Mouse (Mus musculus) frontal cortex, postnatal 36 days (tissue): ENCODE measurements around the gene Phf10.
A peak's percentile ranks its signal among the peaks of the same experiment; 100 is the strongest.
"Not testable (repeated sequence)": the region's sequence is repeated elsewhere in the genome, so short reads cannot be mapped to it uniquely, and the experiment has no call there.

ENCODE experiments used
- DNase-seq, 2 experiments: peaks; one replicate each; pipeline ENCODE4 v3.0.0; 2022; ENCODE audit warnings: low spot score in 2 of 2

The Phf10 gene

GRCm38 (mm10) chr17:14960951-14961556 is at the start of gene Phf10:
Gene Phf10 (minus strand): TSS chr17:14961273.
- DNase-seq, result peak in 1 of 2 experiments; percentile 11

- DNase-seq, result not testable (repeated sequence)
Observed at GRCm38 (mm10) chr17:15009706-15010413, 48.8 kb upstream of the Phf10 start, which contains the start of gene Gm3435. Gene Gm3435 (plus strand): TSS chr17:15010176.

GRCm38 (mm10) chr17:15009088-15009487 is 48.0 kb upstream of the Phf10 start:
- DNase-seq, result not testable (repeated sequence)

- DNase-seq, result not testable (repeated sequence)
Observed at GRCm38 (mm10) chr17:15000047-15000446, 39.0 kb upstream of the Phf10 start.

- DNase-seq, result not testable (repeated sequence)
Observed at GRCm38 (mm10) chr17:14994140-14994539, 33.1 kb upstream of the Phf10 start.

GRCm38 (mm10) chr17:14993139-14993832 is 32.2 kb upstream of the Phf10 start:
- DNase-seq, result not testable (repeated sequence)

- not testable (repeated sequence) for DNase-seq
Observed at GRCm38 (mm10) chr17:14992522-14993138, 31.6 kb upstream of the Phf10 start.

- peak in 1 of 2 experiments; percentile 5 for DNase-seq
Observed at GRCm38 (mm10) chr17:14990116-14990702, 29.1 kb upstream of the Phf10 start.

GRCm38 (mm10) chr17:14978362-14979038 is 17.4 kb upstream of the Phf10 start, which contains the start of the genes 9030025P20Rik and Gm3417:
Gene 9030025P20Rik (plus strand): TSS chr17:14978468.
Gene Gm3417 (minus strand): TSS chr17:14978790.
- not testable (repeated sequence) for DNase-seq

- not testable (repeated sequence) for DNase-seq
Observed at GRCm38 (mm10) chr17:14977718-14978361, 16.8 kb upstream of the Phf10 start.

GRCm38 (mm10) chr17:14968373-14968913 is 7.4 kb upstream of the Phf10 start:
- not testable (repeated sequence) for DNase-seq

- not testable (repeated sequence) for DNase-seq
Observed at GRCm38 (mm10) chr17:14961557-14962154, 583 bp upstream of the Phf10 start.

- DNase-seq, result no peak
Observed at GRCm38 (mm10) chr17:14960520-14960919, 553 bp downstream of the Phf10 start.

- no peak for DNase-seq
Observed at GRCm38 (mm10) chr17:14959979-14960378, 1.1 kb downstream of the Phf10 start.

- DNase-seq, result no peak
Observed at GRCm38 (mm10) chr17:14958686-14959327, 2.3 kb downstream of the Phf10 start.

GRCm38 (mm10) chr17:14953452-14953851 is 7.6 kb downstream of the Phf10 start:
- no peak for DNase-seq

- no peak for DNase-seq
Observed at GRCm38 (mm10) chr17:14949161-14949827, 11.8 kb downstream of the Phf10 start.

- no peak for DNase-seq
Observed at GRCm38 (mm10) chr17:14944551-14944950, 16.5 kb downstream of the Phf10 start.

- no peak for DNase-seq
Observed at GRCm38 (mm10) chr17:14943729-14944059, 17.4 kb downstream of the Phf10 start.
